Mouse (Mus musculus) liver (tissue): ENCODE measurements around the gene Gnaz.

Source experiments
- DNase-seq: peaks from one replicate; pipeline ENCODE4 v3.0.0-alpha.2; 2020; ENCODE audit warnings: mixed read lengths

Gene Gnaz

DNA sequence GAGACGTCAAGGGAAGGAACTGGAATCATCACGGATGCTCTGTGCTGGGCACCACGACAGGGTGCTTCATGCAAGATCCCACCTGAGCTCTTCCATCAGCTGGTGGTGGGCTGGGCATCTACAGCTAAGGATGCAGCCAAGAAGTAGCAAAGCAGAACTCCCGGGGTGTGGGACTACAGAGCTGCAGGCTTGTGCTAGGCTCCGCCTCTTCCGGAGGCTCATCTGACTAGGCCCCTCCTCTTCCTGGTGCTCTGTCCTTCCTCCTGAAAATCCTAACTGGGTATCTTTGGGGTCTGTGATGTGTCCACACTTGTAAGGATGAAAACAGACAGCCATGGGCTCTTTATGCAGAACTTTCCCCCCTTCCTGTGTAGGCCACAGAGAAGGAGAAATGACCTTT is 98.7 kb downstream of the Gnaz start:
- no peak for DNase-seq
